Mouse (Mus musculus) inflammation-experienced regulatory T-cells, adult 6 months (primary cell): Measurements from ENCODE around the gene Kdm6a. TPM values are rescaled to one million over a fixed set of nuclear protein-coding genes. Genes with fewer than 3 reads are reported as not detected.

Experiments used
- polyA plus RNA-seq, 3 experiments: library from polyadenylated mRNA; unstranded; fragments of 100-300 nt; shearing (Covaris generic); gene quantifications; one replicate each; pipeline ENCODE4 v1.2.1; 2017

The Kdm6a gene
- polyA plus RNA-seq, 3 experiments from 2014 or later = 20.1 to 30.6 (median 29.7) TPM

Other genes starting within 250 kb of the Kdm6a start
- not detected for gene Dusp21, start 16.7 kb upstream of the Kdm6a start, polyA plus RNA-seq